Mouse (Mus musculus): ENCODE measurements around the gene Htr2b.

GRCm38 (mm10) chr1:86161061-86161460 lies 49.3 kb upstream of the Htr2b start:
- no peak for TF ChIP-seq CTCF (IDR thresholded peaks at IDR 0.05; ENCODE audit: borderline replicate concordance, insufficient read depth, low read depth, low read length)
- no peak for TF ChIP-seq POLR2A (IDR thresholded peaks at IDR 0.05; ENCODE audit: borderline replicate concordance, insufficient read depth, low read length)

Data from cerebellum, adult 2 months (tissue).